ENCODE assay signal across 11 mouse cellular contexts in the genomic region with DNA sequence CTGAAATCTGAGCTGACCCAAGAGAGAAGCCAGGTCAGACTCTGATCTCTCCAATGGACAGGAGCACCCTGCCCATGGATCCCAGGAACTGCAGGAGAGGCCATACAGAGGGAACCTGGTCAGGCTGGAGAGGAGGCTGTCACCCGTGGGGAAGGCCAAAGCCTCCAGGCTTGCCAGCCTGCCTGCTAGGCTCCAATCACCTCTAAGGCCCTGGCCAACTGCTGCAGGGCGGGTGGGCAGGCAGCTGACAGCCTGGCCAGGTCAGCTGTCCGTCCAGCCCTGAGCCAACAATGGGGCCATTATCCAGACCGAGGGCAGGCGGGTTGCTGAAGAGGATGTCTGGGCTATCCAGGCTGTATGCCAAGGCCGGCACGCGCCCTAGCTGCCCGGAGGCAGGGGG. TPM values are rescaled to one million over a fixed set of nuclear protein-coding genes. Genes with fewer than 3 reads are reported as not detected.
DNase-seq lines count a peak whose midpoint lies in the region; ATAC-seq and TF ChIP-seq lines count a peak whose summit lies in the region.
"Had no signal": no experiment of that assay in that cellular context is flagged by ENCODE, and none has a peak within 500 bp of the region (broad histone marks: within the 10 kb centered on the region; RNA-seq: fewer than 3 reads in every experiment).

No protein-coding gene starts in this region.

- H3K27me3 ChIP-seq in midbrain, postnatal 0 days (ENCODE audit: insufficient read depth, low read length), result no peaks in the 10 kb centered on the region
- no peaks in the 10 kb centered on the region for H3K27me3 ChIP-seq in midbrain, embryonic 11.5 days (ENCODE audit: control insufficient read depth, insufficient read depth, low read length)
- no peaks in the 10 kb centered on the region for H3K27me3 ChIP-seq in stomach, postnatal 0 days (ENCODE audit: control insufficient read depth, insufficient read depth, low read length)
- H3K27me3 ChIP-seq: embryonic facial prominence, embryonic 13.5 days; liver, embryonic 15.5 days; midbrain, embryonic 12.5 days had no signal

- no peak overlapping the region for H3K9ac ChIP-seq in midbrain, postnatal 0 days (replicated peaks; ENCODE audit: low read length, poor library complexity, severe bottlenecking)
- no peak overlapping the region for H3K9ac ChIP-seq in midbrain, embryonic 11.5 days (ENCODE audit: low read length)
- no peak overlapping the region for H3K9ac ChIP-seq in stomach, postnatal 0 days (ENCODE audit: low read length)
- H3K9ac ChIP-seq: embryonic facial prominence, embryonic 13.5 days; liver, embryonic 15.5 days; midbrain, embryonic 12.5 days had no signal

- no peak for TF ChIP-seq EP300 in stomach, postnatal 0 days (optimal IDR thresholded peaks at IDR 0.05)

- no peak overlapping the region for H3K4me3 ChIP-seq in midbrain, postnatal 0 days (ENCODE audit: low read depth, low read length)
- no peak overlapping the region for H3K4me3 ChIP-seq in midbrain, embryonic 11.5 days (ENCODE audit: low read depth, low read length)
- no peak overlapping the region for H3K4me3 ChIP-seq in stomach, postnatal 0 days (ENCODE audit: low read depth, low read length)
- H3K4me3 ChIP-seq: embryonic facial prominence, embryonic 13.5 days; liver, embryonic 15.5 days; midbrain, embryonic 12.5 days had no signal

- TF ChIP-seq CTCF in midbrain, postnatal 0 days (IDR thresholded peaks at IDR 0.05), result no peak
- no peak for TF ChIP-seq CTCF in stomach, postnatal 0 days (IDR thresholded peaks at IDR 0.05; ENCODE audit: low read depth)

- intact Hi-C loops in gastrocnemius, postnatal 36 days (cut with DNase I), result no loop called here

- no peak overlapping the region for H3K27ac ChIP-seq in midbrain, postnatal 0 days (ENCODE audit: low read depth, low read length)
- no peak overlapping the region for H3K27ac ChIP-seq in midbrain, embryonic 11.5 days (ENCODE audit: low read depth, low read length)
- H3K27ac ChIP-seq in stomach, postnatal 0 days (replicated peaks), result no peak overlapping the region
- H3K27ac ChIP-seq: embryonic facial prominence, embryonic 13.5 days; liver, embryonic 15.5 days; midbrain, embryonic 12.5 days had no signal

- H3K4me2 ChIP-seq in midbrain, postnatal 0 days (ENCODE audit: low read depth, low read length, poor library complexity, severe bottlenecking), result no peak overlapping the region
- no peak overlapping the region for H3K4me2 ChIP-seq in midbrain, embryonic 11.5 days
- H3K4me2 ChIP-seq in stomach, postnatal 0 days (replicated peaks; ENCODE audit: low read depth), result no peak overlapping the region
- H3K4me2 ChIP-seq: embryonic facial prominence, embryonic 13.5 days; liver, embryonic 15.5 days; midbrain, embryonic 12.5 days had no signal

- H3K4me1 ChIP-seq in midbrain, postnatal 0 days (ENCODE audit: insufficient read depth, low read length), result peaks cover 17% of the 10 kb centered on the region
- peaks cover 29% of the 10 kb centered on the region for H3K4me1 ChIP-seq in midbrain, embryonic 11.5 days (ENCODE audit: control insufficient read depth, insufficient read depth, low read length)
- peaks cover 18% of the 10 kb centered on the region for H3K4me1 ChIP-seq in stomach, postnatal 0 days (replicated peaks; ENCODE audit: control insufficient read depth, insufficient read depth)

- H3K9me3 ChIP-seq in midbrain, postnatal 0 days (ENCODE audit: low read length), result no peaks in the 10 kb centered on the region
- H3K9me3 ChIP-seq in midbrain, embryonic 11.5 days (ENCODE audit: control insufficient read depth, low read length), result no peaks in the 10 kb centered on the region
- no peaks in the 10 kb centered on the region for H3K9me3 ChIP-seq in stomach, postnatal 0 days (ENCODE audit: control insufficient read depth, low read length)
- H3K9me3 ChIP-seq: embryonic facial prominence, embryonic 13.5 days; liver, embryonic 15.5 days; midbrain, embryonic 12.5 days had no signal

- peaks cover 57% of the 10 kb centered on the region for H3K36me3 ChIP-seq in midbrain, postnatal 0 days (ENCODE audit: insufficient read depth, low read length)
- peaks cover 11% of the 10 kb centered on the region; the same call in 1 of the 2 replicates for H3K36me3 ChIP-seq in midbrain, embryonic 11.5 days (ENCODE audit: control insufficient read depth, insufficient read depth, low read length)
- H3K36me3 ChIP-seq in stomach, postnatal 0 days (ENCODE audit: control insufficient read depth, insufficient read depth, low read length), result 0 out of 2 replicates have a peak, but pooled peaks cover 2% of the 10 kb centered on the region
- H3K36me3 ChIP-seq: liver, embryonic 15.5 days had no signal

- 73% methylated on average over 9 of the region's 9 CpGs for WGBS in midbrain, postnatal 0 days
- 87% methylated on average over 9 of the region's 9 CpGs for WGBS in midbrain, embryonic 11.5 days
- 84% methylated on average over 9 of the region's 9 CpGs for WGBS in stomach, postnatal 0 days

- 0 out of 2 replicates have a peak, but pooled peaks have one; percentile 20 for ATAC-seq in midbrain, postnatal 0 days (ENCODE audit: low FRiP score)
- no peak for ATAC-seq in midbrain, embryonic 11.5 days (ENCODE audit: low FRiP score)
- ATAC-seq in stomach, postnatal 0 days (ENCODE audit: low FRiP score, low TSS enrichment), result no peak
- ATAC-seq in monocyte, adult 5-6 weeks (replicated peaks; ENCODE audit: insufficient number of reproducible peaks, low FRiP score, low TSS enrichment, poor library complexity, severe bottlenecking), result no peak
- ATAC-seq in activated CD4-positive, CD25-positive, alpha-beta regulatory T cell, adult 4 months, result no peak

- peak; percentile 51 for DNase-seq in gastrocnemius, adult 18-20 months (ENCODE audit: low spot score)
- DNase-seq in gastrocnemius, postnatal 36 days, result no peak
- peak; percentile 41 for DNase-seq in midbrain, postnatal 0 days (ENCODE audit: low spot score)
- no peak for DNase-seq in midbrain, embryonic 11.5 days (ENCODE audit: low spot score, missing footprints)
- DNase-seq in cerebellum, postnatal 14 days, result peak; percentile 80 to 84
- peak; percentile 26 for DNase-seq in stomach, postnatal 0 days (ENCODE audit: low spot score)

RNA-seq across cellular contexts. Expression of a gene that starts 14.1 kb away (rescaled TPM):
- total RNA-seq in gastrocnemius, adult 18-20 months (2021), result 10 to 100 TPM; 12.2 to 12.4 TPM
- 10 to 100 TPM; 11.1 to 18.1 TPM for total RNA-seq in gastrocnemius, postnatal 36 days (2021)
- total RNA-seq in midbrain, postnatal 0 days (2014; rRNA removed), result 220 and 234 TPM in 2 replicates
- 46.5 and 50.1 TPM in 2 replicates for polyA plus RNA-seq in midbrain, postnatal 0 days (2015; fragmentation: Nextera tagmentation; extraction: Ambion mirVana)
- polyA plus RNA-seq in midbrain, embryonic 11.5 days (2014; fragmentation: Nextera tagmentation; extraction: Ambion mirVana), result 24.5 and 29.1 TPM in 2 replicates
- polyA plus RNA-seq in stomach, postnatal 0 days (2015; fragmentation: Nextera tagmentation; extraction: Ambion mirVana), result 10.3 and 11.5 TPM in 2 replicates
- 0.21 to 2.8 TPM (median 0.76 TPM) in 3 replicates for total RNA-seq in monocyte, adult 5-6 weeks (2017)
- polyA plus RNA-seq in activated CD4-positive, CD25-positive, alpha-beta regulatory T cell, adult 4 months (2017; shearing (Covaris generic)), result under 1 TPM; 0.52 to 0.99 TPM

Comparison
In these comparisons a context has a peak if more than half of its experiments do, and no peak if none do; other contexts are left out.
1. DNase-seq: peak in gastrocnemius, adult 18-20 months (single experiment), midbrain, postnatal 0 days (single experiment), cerebellum, postnatal 14 days (2 of 2) and stomach, postnatal 0 days (single experiment); none in gastrocnemius, postnatal 36 days (0 of 2) and midbrain, embryonic 11.5 days (single experiment).
2. RNA of a gene that starts 14.1 kb away (total RNA-seq): 220 to 234 TPM in midbrain, postnatal 0 days; 11.1 to 18.1 TPM in gastrocnemius, postnatal 36 days, 12.2 to 12.4 TPM in gastrocnemius, adult 18-20 months and 0.21 to 2.8 TPM in monocyte, adult 5-6 weeks; every median in the first group is over 10 times any median in the second.